Mouse (Mus musculus) ES-E14 (cell line): Measurements from ENCODE around the gene Dpysl4.

Source experiments
- CHD2 ChIP-seq: IDR thresholded peaks from 2 replicates; pipeline ENCODE4 v1.6.1; 2014; ENCODE audit warnings: mild to moderate bottlenecking, low read depth, low read length, inconsistent platforms
- HCFC1 ChIP-seq: IDR thresholded peaks from 2 replicates; pipeline ENCODE4 v1.6.1; 2012; ENCODE audit warnings: low read length, inconsistent platforms, borderline replicate concordance; ENCODE audit not compliant: insufficient read depth
- ZC3H11A ChIP-seq: IDR thresholded peaks from 2 replicates; pipeline ENCODE4 v1.6.1; 2012; ENCODE audit warnings: low read depth, mild to moderate bottlenecking, inconsistent platforms, low read length, borderline replicate concordance

GRCm38 (mm10) chr7:139085629-139086194 lies at the start of gene Dpysl4:
- TF ChIP-seq HCFC1 = no peak
- no peak for TF ChIP-seq CHD2
- TF ChIP-seq ZC3H11A = no peak
